Mouse (Mus musculus) embryo, embryonic 10.5 days (tissue): ENCODE results near the gene Wnt10a.

Experiments used
- DNase-seq: peaks from one replicate; pipeline ENCODE4 v3.0.0-alpha.2; 2015; ENCODE audit warnings: low spot score

The Wnt10a gene

DNA sequence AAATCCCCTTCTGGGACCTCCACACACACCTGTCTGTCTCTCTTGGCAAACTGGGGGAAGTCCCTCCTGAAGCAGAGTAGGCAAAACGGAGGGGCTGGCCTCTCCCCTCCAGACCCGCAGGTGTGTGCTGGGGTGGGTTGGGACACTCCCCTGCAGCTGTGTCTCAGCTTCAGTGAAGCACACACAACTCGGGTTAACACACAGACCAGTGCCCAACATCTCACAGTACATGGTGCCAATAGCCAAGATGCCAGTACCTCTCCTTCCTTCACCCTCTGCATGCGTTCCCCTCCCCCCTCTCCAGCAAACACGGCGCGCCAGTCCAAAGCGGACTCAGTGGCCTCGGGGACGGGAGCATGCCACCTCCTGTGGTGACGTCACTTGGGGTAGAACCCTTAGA lies at the start of gene Wnt10a:
Gene Wnt10a, plus strand, starts transcription at position 268 of the 400 bp plus-strand sequence.
- DNase-seq, result no peak

DNA sequence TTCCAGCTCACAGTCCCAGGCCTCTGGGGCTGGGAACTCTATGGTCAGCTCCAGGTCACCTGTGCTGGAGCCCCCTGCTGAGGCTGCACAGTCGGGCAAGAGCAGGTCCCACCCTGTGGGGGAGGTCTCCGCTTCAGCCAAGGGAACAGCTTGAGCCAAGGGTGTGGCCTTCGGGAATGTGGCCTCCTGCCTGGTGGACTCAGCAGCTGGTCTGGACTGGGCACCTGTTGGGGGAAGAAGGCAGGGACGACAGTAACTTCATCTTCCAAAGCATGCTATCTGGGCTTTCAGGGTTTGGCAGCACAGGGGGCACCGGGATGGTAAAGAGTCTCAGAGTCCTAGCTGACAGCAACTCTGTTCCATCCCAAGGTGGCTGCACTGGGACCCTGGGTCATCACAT lies 44.0 kb upstream of the Wnt10a start:
- DNase-seq, result no peak

DNA sequence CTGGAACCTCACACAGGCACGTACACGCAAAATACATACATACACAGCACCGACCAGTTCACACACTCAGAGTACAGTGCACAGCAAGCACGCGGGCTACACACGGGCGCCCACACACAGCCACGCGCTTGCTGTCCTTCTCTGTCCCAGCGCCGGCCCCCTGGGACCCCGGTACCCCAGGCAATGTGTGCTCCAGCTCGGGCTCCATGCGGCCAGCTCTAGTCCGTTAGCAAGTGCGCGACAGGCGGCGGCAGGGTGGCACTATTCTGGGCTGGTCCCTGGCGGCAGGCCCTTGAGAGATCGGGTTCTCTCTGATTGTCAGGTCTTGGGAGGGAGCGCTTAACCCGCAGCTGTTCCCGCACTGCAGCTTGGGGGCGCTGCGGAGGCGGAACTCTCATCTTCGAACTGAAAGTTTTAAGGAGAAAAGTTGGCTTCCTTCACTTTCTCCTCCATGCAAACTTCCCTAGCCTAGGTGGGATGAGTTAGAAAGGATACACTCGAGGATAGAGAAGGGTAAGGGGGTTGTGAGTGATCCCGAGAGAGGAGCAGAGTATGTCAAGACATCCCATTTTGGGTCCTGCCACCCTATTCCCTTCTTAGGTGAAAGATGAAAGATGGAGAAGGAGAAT lies 42.6 kb upstream of the Wnt10a start, which contains the start of gene Prkag3:
Gene Prkag3, minus strand, starts transcription at position 579 of the 629 bp plus-strand sequence.
- DNase-seq, result peak; percentile 75

DNA sequence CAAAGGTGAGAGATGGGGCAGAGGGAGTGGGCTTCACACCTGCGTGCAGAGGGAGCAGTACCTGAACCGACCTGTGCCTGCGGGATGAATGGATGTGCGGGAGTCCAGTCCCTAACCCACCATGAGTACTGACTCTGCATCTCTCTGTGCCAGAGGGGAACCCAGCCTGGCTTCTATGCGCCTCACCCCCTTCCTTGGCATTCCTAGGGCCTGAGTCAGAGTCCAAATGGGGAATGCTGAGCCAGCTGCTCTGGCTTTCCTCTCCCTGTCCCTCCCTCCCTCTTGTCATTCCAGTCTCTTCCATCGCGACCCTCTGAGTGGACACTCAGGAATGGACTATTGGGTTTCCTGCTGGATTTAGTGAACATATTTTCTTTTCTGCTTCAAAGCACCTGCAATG lies 42.0 kb upstream of the Wnt10a start:
- no peak for DNase-seq

DNA sequence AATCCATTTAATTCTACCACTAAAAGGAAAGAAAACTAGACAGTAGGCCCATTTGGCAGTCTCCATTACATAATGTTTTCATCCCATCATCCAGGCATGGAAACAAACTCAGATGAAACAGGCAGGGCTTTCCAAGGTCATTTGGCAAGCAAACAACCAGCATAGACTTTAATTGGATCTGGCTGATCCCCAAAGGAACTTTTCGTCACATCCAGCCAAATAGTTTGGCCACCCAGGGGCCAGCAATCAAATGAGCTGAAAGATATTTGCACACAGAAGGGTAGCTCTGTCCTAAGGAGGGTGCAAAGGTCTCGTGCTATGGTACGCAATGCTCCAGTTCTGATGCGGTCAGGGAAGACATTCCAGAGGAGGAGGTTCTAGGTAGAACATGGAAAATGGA lies 40.6 kb upstream of the Wnt10a start:
- no peak for DNase-seq

DNA sequence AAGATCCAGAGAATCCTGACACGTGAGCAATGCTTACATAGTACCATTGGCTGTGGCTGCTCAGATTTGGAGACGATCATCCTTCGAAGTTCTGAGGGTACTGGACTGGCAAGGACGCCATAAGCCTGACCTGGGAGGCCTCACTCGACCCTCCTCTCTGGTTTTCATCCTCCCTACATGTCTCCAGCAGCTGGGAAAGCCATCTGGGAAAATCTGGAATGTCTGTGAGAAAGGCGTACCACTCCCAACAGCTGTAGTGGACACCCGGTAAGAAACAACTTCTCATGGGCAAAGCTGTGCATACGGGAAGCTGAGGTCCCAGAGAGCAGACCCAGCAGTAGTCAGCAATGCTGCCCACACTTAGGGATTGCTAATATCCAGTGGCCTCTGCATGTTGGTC lies 39.2 kb upstream of the Wnt10a start:
- DNase-seq, result no peak

DNA sequence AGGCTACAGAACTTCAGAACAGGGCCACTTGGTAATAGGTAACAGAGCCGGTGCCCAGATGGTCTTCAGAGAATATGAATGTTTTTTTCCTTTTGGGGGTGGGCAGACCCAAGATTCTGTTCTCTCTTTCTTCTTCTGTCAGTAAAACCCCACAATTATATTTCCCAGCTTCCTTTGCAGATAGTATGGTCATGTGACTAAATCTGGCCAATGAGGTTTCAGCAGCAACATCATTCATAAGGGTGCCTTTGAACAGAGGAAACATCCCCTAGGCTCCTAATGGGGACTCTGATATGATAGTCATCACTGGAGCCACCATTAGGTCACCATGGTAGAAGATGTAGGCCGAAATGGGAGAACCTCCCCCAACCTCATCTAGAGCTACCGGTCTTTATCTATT lies 38.5 kb upstream of the Wnt10a start:
- no peak for DNase-seq

DNA sequence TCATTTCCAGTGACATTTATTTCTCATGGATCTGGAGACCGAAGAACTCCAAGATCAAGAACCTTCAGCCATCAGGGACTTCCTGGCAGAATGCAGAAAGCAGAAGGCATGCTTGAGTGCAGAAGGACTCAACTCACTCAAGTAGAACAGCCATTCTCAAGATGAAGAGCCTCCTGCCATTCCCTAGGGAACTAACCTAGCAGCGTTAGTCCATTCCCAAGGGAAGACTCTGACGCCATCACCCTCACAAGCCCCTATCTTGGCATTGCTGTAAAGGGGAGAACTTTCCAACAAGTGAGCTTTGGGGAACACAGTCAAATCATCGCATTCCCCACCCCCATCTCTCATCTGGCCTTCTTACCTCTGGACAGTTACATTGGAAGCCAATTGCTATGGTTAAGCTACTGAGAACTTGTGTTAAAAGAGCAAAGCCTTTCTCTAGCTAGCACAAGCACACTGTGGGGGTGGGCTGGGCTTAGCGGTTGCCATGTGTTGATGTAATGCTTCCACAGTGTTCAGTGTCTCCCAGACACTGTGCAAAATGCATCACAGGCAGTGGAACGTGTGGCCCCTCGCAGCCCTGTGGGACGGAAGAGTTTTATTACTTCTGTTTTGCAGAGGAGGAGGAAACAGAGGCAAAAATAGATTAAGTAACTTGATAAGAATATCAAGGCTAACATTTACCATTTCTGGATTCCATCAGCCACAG lies 37.9 kb upstream of the Wnt10a start:
- no peak for DNase-seq

DNA sequence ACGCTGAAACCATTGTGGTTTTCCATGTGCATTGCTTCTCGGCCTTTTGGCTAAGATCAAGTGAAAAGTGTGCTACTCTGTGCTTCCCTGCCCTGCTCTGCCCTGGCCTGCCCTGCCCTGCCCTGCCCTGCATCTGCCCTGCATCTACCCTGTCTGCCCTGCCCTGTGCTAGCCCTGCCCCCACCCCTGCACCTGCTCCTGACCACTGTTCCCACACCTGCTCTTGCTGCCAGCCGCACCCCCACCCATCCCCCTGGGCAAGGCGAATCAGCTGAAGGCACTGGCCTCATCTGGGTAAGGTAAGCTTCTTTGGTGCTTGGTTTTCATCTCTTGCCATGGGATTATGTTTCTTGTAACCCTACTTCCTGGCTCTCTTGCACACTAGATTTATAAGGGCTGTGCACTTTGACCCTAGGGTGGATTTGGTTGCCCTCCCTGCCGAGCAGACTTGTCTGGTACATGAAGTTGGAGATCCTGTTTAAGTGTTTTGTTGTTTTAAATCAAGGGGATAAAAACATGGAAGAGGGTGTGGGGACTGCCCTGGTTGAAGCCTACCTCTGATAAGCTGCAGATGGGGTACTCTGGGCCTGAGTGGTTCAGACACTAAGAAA lies 37.0 kb upstream of the Wnt10a start:
- no peak for DNase-seq

DNA sequence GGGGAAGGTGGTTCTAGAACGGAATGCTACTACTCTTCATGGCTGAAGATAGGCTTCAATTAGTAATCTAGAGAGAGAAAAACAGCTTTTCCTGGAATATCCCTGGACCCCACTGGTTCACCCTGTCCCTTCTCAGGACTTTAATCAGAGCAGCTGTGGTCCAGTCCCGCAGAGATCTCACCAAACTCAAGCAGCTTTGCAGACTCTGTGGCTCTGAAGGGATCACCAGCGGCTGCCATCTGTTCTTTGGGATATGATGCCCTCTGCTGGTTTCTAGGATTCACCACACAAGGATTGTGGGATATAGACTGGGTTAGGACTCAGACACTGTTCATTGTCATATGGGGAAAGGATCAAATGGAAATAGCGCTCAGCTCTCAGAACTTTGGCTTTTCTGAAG lies 31.5 kb upstream of the Wnt10a start:
- peak; percentile 80 for DNase-seq

DNA sequence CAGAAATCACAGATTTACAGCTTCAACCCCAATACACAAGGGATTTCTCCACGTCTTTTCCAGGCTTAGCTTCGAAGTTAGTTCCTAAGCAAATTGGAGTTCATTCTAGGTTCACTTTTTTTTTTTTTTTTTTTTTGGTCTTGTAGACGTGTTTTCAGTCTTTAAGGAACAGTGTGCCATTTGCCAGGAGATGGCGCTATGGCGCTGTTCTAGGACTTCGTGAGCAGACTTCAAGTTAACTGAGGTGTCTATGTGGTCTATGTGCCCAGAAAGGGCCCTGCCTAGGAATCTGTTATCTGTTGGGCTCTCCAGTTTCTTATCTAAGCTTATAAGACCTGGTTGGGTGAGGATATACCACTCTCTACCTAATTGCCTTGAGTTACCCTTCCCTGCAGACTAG lies 28.2 kb upstream of the Wnt10a start:
- peak; percentile 93 for DNase-seq

DNA sequence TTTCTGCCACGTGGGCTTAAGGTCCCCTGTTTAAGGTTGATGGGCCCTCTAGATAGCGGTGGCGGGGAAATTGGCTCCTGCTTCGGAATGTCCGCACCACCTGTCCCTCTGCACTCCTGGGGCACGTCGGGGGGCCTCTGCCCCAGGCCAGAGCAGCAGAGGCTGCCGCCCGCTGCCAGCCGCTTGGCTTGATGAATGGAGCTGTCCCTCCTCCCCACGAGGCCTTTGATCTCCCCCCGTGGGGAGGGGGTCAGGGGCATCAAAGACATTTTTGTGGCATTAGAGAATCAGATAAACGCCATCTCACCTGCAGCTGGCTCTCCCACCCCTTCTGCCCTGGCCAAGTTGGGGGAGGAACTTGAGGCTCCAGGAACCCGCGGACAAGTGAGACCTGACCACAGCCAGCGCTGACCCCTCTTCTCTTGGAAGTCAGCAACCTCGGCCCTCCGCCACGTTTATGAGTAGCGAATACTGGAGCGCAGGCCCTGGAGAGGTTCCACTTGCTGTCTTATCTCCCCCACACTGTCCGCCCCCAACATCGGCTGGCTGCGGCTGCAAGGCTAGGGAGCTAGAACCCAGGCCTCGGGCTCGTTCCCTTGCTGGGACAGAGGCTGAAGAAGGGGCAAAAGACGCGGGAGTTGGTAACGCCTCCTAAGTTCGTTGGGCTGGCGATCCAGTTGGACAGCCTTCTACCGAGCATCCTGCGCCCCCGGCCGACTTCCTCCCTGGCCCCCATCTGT lies 20.4 kb upstream of the Wnt10a start:
- peak; percentile 57 for DNase-seq

DNA sequence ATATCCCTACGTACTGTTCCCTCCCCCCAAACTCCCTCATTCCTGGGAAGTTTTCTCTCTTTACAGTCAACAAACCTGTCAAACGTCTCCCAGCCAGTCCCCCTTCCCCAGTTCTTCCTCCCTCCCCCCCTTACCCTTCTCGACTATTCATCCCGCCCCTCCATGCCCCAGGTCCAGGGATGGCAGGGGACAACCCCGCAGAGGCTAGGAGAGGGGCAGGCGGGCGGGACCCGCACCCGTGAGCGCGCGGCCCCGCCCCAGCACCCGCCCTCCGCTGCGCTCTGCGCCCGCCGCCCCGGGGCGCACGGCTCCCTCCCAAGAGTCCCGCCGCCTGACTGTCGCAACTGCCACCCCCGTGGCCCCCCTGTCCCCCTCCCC lies 19.9 kb upstream of the Wnt10a start:
- no peak for DNase-seq

DNA sequence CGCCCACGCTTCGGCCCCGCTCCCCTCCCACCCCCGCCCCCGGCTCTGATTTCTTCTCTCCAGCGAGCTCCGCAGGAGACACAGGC lies 19.6 kb upstream of the Wnt10a start, which contains the start of gene Wnt6:
Gene Wnt6, plus strand, starts transcription at position 48 of the 86 bp plus-strand sequence.
- no peak for DNase-seq

DNA sequence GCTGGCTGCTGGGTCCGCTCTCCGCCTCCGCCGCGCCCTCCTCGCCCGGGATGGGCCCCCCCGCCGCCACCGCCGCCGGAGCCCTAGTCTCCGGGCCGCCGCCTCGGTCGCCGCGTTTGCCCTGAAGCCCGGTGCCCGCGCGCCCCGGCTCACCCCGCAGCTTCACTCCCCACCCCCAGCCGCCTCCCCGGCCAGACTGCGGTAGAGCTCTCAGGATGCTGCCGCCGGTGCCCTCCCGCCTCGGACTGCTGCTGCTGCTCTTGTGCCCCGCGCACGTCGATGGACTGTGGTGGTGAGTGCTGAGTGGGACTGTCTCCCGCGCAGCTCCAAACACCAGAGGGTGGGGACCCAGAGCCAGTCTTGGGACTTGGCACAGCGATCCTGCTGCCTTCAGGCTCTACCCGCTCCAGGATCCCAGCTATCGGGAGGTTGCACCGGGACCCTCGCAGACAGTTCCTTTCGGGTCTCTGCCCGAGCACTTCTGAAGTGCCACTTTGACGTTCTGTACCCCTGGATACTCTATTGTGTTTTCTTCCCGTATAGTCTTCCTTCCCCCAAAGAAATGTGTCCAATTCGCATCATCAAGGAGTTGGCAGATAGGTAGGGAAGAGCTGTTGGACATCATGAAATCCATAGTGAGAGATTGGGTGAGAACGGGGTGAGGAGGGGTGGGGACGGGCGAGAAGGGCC lies 19.2 kb upstream of the Wnt10a start:
- DNase-seq, result no peak

DNA sequence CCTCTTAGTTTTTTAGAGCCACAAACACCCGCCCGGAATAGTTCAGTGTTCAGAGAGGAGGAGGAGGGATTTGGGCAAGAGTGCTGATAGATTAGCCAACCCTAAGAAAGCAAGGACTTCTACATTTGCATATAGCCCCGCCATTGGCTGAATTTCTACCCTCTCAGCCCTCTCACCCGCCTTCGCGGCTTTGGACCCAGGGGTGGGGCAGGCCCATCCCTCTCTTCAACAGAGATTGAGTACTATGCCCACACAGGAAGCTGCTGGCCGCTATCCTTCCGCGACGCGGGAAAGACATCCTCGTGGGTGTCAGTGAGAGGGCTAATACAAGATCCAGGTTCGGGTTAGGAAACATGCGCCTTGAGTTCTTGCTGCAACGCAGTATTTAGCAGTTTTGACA lies 18.2 kb upstream of the Wnt10a start:
- peak; percentile 92 for DNase-seq

DNA sequence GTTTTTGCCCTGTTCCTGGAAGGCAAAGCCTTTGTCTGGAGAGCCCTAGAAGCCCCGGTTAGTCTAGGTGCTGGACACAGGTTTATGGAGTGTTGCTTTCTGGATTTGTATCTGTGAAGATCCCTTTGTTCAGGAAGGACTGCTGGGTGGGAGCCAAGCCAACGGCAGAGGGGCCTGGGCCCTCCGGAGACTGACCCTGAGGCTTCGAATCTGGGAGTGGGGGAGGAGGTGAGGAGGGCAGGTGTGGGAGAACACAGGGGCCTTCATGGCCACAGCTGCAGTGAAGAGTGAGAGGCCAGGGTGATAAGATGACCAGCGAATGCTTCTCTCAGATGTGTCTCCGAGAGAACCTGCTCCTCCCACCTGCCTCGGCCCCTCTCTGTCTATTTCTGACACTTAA lies 17.3 kb upstream of the Wnt10a start:
- DNase-seq, result no peak

DNA sequence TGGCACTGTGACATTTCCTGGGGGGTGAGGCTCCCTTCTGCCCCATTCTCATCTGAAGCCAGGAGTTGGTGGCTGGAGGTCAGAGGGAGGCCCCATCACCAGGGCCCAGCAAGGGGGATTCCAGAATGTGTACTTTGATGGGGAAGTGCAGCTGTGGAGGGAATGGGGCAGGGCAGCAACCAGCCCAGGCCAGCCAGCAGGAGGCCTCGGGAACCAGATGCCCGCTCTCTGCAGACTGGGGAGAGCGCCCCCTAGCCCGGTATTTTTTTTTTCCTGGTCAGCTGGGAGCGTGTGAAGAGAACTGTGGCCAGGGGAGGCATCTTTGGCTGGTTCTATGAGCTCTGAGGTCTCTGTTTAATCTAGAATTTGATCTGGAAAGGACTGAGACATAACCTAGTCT lies 15.5 kb upstream of the Wnt10a start:
- no peak for DNase-seq

DNA sequence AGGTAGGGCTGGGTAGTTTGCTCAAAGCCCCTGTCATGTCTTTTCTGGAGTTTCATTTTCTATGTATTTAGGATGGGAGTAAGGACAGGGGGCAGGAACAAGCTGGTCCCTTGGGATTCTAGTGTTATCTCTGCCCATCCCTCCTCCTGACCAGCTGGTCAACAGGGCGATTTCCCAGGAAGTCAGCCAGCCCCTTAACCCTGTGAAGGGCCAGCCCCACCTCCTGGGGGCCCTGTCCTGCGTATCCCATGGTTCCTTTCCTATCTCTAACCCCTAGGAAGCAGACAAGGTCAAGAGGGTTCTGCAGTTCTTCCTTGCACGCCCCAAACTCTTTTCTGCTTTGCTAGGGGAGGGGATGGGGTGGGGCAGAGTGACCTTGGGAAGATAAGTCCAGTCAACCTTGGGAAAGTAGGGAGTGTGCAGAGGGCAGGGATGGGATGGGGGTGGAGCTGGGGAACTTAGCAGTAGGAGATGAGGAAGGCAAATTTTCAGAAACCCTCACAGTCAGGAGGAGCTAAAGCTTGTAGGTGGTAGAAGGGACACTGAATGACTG lies 12.3 kb upstream of the Wnt10a start:
- no peak for DNase-seq

DNA sequence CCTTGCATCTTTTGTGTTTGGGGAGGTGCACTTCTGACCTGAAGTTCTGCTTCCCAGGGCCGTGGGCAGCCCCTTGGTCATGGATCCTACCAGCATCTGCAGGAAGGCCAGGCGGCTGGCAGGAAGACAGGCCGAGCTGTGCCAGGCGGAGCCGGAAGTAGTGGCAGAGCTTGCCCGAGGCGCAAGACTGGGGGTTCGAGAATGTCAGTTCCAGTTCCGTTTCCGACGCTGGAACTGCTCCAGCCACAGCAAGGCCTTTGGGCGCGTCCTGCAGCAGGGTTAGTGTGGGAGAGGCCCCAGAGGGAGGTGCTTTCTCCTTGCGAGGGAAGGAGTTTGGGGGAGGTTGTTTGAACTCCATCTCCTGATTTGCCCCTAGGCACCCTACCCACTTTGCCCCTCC lies 9.3 kb upstream of the Wnt10a start:
- no peak for DNase-seq

DNA sequence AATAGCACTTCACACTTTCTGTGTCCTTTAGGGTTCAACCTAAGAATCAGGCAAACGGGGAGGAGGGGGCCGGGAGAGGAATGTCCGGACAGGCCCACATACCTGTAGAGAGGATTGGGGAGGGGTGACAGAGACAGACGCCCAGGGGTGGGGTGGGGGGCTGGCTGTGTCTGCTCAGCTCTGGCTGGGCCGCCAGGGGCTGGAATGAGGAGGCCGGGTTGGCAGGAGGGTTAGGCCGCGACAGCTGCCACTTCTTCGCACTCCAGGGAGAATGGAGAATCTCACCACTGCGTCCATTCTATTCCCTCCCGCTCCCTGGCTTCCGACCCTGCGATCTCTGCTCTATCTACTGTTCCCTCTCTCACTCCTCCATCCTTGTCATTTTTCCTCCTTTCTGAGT lies 7.8 kb upstream of the Wnt10a start:
- no peak for DNase-seq

DNA sequence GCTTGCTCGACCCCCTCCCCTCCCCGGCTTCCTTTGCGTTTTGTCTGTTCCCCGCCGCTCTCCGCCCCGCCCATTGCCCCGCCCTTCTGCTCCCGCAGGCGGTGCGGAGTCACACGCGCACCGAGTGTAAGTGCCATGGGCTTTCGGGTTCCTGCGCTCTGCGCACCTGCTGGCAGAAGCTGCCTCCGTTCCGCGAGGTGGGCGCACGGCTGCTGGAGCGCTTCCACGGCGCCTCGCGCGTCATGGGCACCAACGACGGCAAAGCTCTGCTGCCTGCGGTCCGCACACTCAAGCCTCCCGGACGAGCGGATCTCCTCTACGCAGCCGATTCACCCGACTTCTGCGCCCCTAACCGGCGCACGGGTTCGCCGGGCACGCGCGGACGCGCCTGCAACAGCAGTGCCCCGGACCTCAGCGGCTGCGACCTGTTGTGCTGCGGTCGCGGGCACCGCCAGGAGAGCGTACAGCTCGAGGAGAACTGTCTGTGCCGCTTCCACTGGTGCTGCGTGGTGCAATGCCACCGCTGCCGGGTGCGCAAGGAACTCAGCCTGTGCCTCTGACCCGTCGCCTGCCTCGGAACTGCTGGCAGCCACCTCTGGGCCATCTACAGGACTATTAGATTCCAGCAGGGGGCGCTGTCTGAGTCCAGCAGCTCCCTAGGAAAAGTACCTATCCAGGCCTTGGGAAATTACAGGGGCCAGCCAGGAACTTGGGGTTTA lies 7.1 kb upstream of the Wnt10a start:
- DNase-seq, result peak; percentile 81
